Mouse (Mus musculus) thymus, postnatal 25 days (tissue): Measurements from ENCODE around the gene Fscn1.

Experiments used
- DNase-seq: peaks from one replicate; pipeline ENCODE4 v3.0.0; 2022

The Fscn1 gene

GRCm38 (mm10) chr5:142959576-142960556 lies at the start of gene Fscn1:
TSS of gene Fscn1 (plus strand) at chr5:142960343.
- DNase-seq: peak; percentile 83

GRCm38 (mm10) chr5:142911629-142912028 lies 48.5 kb upstream of the Fscn1 start:
- DNase-seq: no peak

DNA sequence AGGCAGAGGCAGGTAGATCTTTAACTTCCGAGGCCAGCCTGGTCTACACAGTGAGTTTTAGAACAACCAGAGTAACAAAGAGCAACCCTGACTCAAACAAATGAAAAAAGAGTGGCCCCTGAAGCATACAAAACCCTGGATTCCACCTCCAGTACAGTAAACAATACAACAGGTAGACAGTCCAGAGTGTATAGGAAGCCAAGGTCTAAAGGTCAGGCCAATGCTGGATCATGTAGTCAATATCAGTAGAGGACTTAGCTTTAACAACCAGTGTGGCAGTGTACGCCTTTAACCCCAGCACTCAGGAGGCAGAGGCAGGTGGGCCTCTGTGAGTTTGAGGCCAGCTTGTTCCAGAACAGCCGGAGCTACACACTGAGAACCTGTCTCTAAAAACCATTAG lies 47.8 kb upstream of the Fscn1 start:
- no peak for DNase-seq

- no peak for DNase-seq
Measured at GRCm38 (mm10) chr5:142912739-142913138, 47.4 kb upstream of the Fscn1 start.

DNA sequence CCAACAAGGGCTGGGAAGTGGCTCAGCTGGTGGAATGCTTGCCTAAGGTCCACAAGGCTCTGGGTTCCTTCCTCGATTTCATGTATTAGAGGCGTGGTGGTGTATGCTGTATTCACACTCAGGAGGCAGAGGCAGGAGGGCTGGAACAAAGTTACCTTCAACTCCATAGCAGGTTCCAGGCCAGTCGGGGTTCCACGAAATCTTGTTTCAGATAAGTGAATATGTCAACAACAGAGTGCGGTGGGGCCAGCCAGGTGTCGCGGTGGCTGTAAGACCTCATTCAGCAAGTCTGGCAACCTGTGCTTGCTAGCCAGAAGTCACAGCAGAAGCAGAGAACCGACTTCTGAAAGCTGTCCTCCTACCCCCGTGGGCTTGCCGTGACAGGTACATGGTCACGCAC lies 44.9 kb upstream of the Fscn1 start:
- no peak for DNase-seq

GRCm38 (mm10) chr5:142916593-142916992 lies 43.5 kb upstream of the Fscn1 start:
- no peak for DNase-seq

DNA sequence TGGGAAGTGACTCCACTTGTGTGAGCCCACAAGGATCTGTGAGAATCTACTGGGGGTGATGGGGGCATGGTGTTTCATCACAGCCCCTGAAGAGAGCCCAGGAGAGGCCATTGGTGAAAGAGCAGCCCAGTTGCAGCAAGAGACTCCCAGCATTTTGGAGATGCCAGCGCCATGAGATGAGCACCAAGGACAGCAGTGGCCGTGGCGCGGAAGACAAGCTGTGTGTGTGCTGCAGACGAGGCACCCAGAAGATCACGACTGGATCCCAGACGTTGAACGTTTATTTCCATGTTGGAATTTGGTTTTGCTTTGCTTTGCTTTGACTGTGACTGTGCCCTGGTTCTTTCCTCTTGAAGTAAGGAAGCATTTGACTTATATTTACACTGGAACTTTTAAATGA lies 42.7 kb upstream of the Fscn1 start:
- DNase-seq: no peak

- peak; percentile 86 for DNase-seq
Measured at GRCm38 (mm10) chr5:142920311-142921073, 39.7 kb upstream of the Fscn1 start.

GRCm38 (mm10) chr5:142921074-142921459 lies 39.1 kb upstream of the Fscn1 start:
- no peak for DNase-seq

DNA sequence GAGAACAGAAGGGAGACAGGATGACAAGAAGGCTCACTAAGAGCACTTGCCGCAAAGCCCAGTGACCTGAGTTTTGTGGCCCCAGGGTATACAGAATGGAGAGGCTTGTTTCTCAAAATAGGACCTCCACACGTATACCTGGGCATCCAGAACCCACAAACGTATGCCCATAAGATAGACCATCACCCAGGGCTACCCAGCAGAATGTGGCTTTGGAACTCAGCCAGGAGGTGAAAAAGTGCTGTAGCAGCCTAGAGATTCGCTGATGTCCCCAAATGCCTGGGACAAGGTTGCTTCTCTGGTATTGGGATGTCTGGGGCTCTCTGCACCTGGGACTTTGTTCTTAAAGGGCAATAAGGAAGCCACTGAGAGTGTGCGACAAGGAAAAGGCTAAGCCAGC lies 37.9 kb upstream of the Fscn1 start:
- no peak for DNase-seq

- DNase-seq: no peak
Measured at GRCm38 (mm10) chr5:142923781-142924180, 36.4 kb upstream of the Fscn1 start.

- DNase-seq: no peak
Measured at GRCm38 (mm10) chr5:142924336-142924959, 35.7 kb upstream of the Fscn1 start.

GRCm38 (mm10) chr5:142926204-142926939 lies 33.8 kb upstream of the Fscn1 start:
- peak; percentile 45 for DNase-seq

DNA sequence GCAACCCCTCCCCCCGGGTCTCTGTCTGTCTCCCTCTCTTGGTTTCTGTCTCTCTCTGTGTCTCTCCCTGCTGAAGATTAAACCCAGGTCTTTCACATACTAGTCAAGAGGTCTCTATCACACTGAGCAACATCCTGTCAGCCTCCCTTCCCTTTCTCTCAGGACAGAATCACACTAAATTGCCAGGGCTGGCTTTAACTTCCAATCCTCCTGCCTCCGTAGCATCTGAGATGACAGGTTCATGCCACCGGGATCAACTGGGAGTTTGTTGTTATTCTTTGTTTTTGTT lies 33.3 kb upstream of the Fscn1 start:
- no peak for DNase-seq

- no peak for DNase-seq
Measured at GRCm38 (mm10) chr5:142927341-142927930, 32.7 kb upstream of the Fscn1 start.

- peak; percentile 86 for DNase-seq
Measured at GRCm38 (mm10) chr5:142928749-142929399, 31.3 kb upstream of the Fscn1 start.

- DNase-seq: no peak
Measured at GRCm38 (mm10) chr5:142929400-142929752, 30.8 kb upstream of the Fscn1 start.

GRCm38 (mm10) chr5:142931241-142931745 lies 28.9 kb upstream of the Fscn1 start:
- DNase-seq: no peak

DNA sequence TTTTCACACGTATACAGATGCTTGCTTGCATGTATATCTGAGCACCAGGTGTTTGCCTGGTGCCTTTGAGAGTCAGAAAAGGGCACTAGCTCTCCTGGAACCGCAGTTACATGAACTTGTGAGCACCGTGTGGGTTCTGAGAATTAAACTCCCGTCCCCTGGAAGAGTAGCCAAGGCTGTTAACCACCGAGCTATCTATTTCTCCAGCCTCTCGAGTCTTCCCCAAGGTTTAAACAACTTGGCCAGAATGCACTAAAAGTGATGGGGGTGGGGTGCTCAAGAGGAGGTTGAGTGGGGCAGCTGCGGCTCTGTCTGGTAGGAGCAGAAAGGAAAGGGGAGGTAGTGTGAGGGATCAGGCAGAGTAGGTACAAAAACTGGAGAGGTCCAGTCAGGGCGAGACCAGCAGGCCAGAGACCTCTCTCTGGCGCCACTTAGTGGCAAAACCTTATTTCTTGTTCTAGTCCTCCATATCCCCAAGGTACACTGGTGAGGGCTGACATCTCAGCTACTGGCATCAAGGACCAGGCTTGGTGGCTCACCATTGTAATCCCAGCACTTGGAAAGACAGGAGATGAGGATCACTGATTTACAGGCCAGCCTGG lies 28.0 kb upstream of the Fscn1 start:
- DNase-seq: peak; percentile 80

- DNase-seq: no peak
Measured at GRCm38 (mm10) chr5:142932731-142933130, 27.4 kb upstream of the Fscn1 start.

GRCm38 (mm10) chr5:142935642-142936335 lies 24.4 kb upstream of the Fscn1 start:
- peak; percentile 51 for DNase-seq
